Comparison of ENCODE assay signal across 11 mouse cellular contexts in the genomic region with DNA sequence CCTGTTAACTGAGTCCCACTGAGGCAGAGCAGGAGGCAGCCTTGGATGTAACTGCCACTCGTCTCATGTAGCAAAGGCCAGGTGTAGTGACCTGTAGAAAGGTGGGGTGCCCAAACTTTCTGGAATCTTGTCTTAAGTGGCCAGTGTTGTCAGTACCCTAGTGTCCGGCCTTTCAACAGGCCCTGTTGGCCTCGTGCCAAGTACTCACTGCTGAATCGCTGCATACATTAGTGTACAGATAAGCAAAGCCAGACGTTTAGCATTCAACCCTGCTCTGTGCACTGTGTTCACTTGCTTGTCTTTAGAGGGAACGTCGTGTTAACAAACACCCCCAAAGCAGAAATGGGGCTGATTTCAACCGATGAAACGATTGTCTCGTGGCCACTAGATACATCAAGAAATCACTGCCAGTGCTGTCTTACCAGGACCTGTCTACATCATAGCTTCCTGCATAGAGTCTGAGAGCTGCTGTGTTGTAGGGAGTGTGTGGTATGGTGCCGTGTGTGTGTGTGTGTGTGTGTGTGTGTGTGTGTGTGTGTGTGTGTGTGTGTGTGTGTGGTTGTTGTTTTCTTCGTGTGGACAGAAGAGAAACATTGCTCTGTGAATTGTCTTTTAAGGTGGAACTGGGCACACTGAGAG. TPM values are rescaled to one million over a fixed set of nuclear protein-coding genes. Genes with fewer than 3 reads are reported as not detected.
DNase-seq lines count a peak whose midpoint lies in the region; ATAC-seq and TF ChIP-seq lines count a peak whose summit lies in the region.
"Had no signal": no experiment of that assay in that cellular context is flagged by ENCODE, and none has a peak within 500 bp of the region (broad histone marks: within the 10 kb centered on the region; RNA-seq: fewer than 3 reads in every experiment).

No protein-coding gene starts in this region.

- no peaks in the 10 kb centered on the region for H3K4me1 ChIP-seq in lung, postnatal 0 days (ENCODE audit: insufficient read depth, low read depth, low read length)
- peaks cover 16% of the 10 kb centered on the region for H3K4me1 ChIP-seq in hindbrain, embryonic 16.5 days (ENCODE audit: control insufficient read depth, insufficient read depth, low read depth, low read length)

- no peaks in the 10 kb centered on the region for H3K36me3 ChIP-seq in lung, postnatal 0 days (ENCODE audit: insufficient read depth, low read length)
- no peaks in the 10 kb centered on the region for H3K36me3 ChIP-seq in hindbrain, embryonic 16.5 days (ENCODE audit: control insufficient read depth, insufficient read depth, low read length)

- no peak overlapping the region for H3K4me3 ChIP-seq in lung, postnatal 0 days (ENCODE audit: low read depth, low read length)
- no peak overlapping the region for H3K4me3 ChIP-seq in hindbrain, embryonic 16.5 days (ENCODE audit: low read length)

- no peak for TF ChIP-seq EP300 in lung, postnatal 0 days (IDR thresholded peaks at IDR 0.05)

- WGBS in lung, postnatal 0 days, result 20% methylated on average over 12 of the region's 12 CpGs
- 22% methylated on average over 12 of the region's 12 CpGs for WGBS in hindbrain, embryonic 16.5 days

- peak; percentile 51 to 61 for DNase-seq in cerebellum, postnatal 14 days
- no peak for DNase-seq in cerebellum, adult 11 months
- DNase-seq in lung, postnatal 0 days (ENCODE audit: low spot score), result peak; percentile 48
- DNase-seq in lung, adult 18-20 months, result no peak
- DNase-seq in retina, postnatal 7 days (ENCODE audit: low read depth, low spot score), result peak; percentile 29
- no peak for DNase-seq in layer of hippocampus, postnatal 10 days (ENCODE audit: low spot score in 2 of 2)
- DNase-seq in kidney, adult 18-20 months, result no peak
- DNase-seq: lung, postnatal 36 days; right cerebral cortex, postnatal 4 days had no signal

- H3K27ac ChIP-seq in lung, postnatal 0 days (ENCODE audit: low read length), result no peak overlapping the region
- H3K27ac ChIP-seq in hindbrain, embryonic 16.5 days (ENCODE audit: low read depth, low read length), result no peak overlapping the region
- H3K27ac ChIP-seq: kidney, postnatal 0 days had no signal

- no peaks in the 10 kb centered on the region for H3K27me3 ChIP-seq in lung, postnatal 0 days (replicated peaks; ENCODE audit: insufficient read depth, low read length)
- no peaks in the 10 kb centered on the region for H3K27me3 ChIP-seq in hindbrain, embryonic 16.5 days (replicated peaks; ENCODE audit: control insufficient read depth, insufficient read depth, low read length)

- no peak overlapping the region for H3K4me2 ChIP-seq in lung, postnatal 0 days (replicated peaks; ENCODE audit: low read depth, low read length)
- no peak overlapping the region for H3K4me2 ChIP-seq in hindbrain, embryonic 16.5 days (ENCODE audit: low read length)

- no peaks in the 10 kb centered on the region for H3K9me3 ChIP-seq in lung, postnatal 0 days (ENCODE audit: low read length)
- H3K9me3 ChIP-seq in hindbrain, embryonic 16.5 days (ENCODE audit: control insufficient read depth, low read length), result no peaks in the 10 kb centered on the region

- no peak for TF ChIP-seq CTCF in lung, postnatal 0 days (IDR thresholded peaks at IDR 0.05)

- peak; percentile 32; the same call in 1 of the 2 replicates for ATAC-seq in lung, postnatal 0 days
- ATAC-seq in hindbrain, embryonic 16.5 days, result peak; percentile 62

- no peak overlapping the region for H3K9ac ChIP-seq in lung, postnatal 0 days (replicated peaks; ENCODE audit: low read depth)
- H3K9ac ChIP-seq in hindbrain, embryonic 16.5 days (ENCODE audit: low read depth, low read length), result no peak overlapping the region

RNA-seq across cellular contexts. Expression of a gene that starts 24.0 kb away (rescaled TPM):
- 38.4 and 54.8 TPM in 2 replicates for polyA plus RNA-seq in lung, postnatal 0 days (2015; fragmentation: Nextera tagmentation; extraction: Ambion mirVana)
- 10.8 and 11.5 TPM in 2 replicates for polyA plus RNA-seq in hindbrain, embryonic 16.5 days (2015; fragmentation: Nextera tagmentation; extraction: Ambion mirVana)
- total RNA-seq in layer of hippocampus, postnatal 10 days (2021), result 1 to 10 TPM; 8.4 to 8.5 TPM

Comparison
In these comparisons a context has a peak if more than half of its experiments do, and no peak if none do; other contexts are left out.
1. DNase-seq: peak in cerebellum, postnatal 14 days (2 of 2), lung, postnatal 0 days (single experiment) and retina, postnatal 7 days (single experiment); none in cerebellum, adult 11 months (single experiment), lung, adult 18-20 months (0 of 2), layer of hippocampus, postnatal 10 days (0 of 2) and kidney, adult 18-20 months (single experiment).